Mouse (Mus musculus): ENCODE measurements around the gene Ctnnd1.
"Not testable (repeated sequence)": the region's sequence is repeated elsewhere in the genome, so short reads cannot be mapped to it uniquely, and the experiment has no call there.

Gene Ctnnd1

DNA sequence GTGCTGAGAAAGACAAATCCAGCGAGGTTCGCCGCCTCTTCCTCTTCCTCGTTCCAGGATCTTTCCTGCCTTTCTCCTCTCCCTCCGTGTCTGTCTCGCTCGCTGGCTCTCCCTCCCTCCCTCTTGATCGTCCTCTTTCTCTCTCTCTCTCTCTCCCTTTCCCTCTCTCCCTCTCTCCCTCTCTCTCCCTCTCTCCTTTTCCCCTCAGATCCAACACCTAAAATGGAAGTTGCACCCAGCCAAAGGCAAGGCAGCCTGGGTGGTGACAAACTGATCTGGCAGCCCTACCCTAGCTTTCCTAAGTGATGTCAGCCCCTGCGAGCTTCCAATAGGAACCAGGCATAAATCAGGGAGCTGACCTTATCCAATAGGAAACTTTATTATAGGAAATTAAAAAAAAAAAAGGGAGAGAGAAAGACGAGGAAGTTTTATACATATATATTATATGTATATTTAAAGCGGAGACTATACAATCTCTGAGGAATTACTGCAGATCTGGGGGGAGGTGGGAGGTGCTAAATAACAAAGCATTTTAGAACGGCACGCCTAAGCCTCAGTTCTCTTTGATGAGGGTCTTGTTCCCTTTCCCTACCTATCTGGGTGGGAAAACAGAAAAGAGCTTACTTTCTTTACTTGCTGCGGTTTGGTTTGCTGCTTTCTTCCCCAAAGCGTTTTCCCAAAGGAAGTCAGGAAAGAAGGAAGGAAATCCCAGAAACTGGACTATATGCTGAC lies at the start of gene Ctnnd1:
TSS of gene Ctnnd1 (minus strand) at position 302 of the 732 bp plus-strand sequence.
- peak; percentile 94 for DNase-seq (ENCODE audit: low read depth, low spot score)

- DNase-seq (ENCODE audit: low read depth, low spot score): no peak
Observed at GRCm38 (mm10) chr2:84695007-84695695, 44.6 kb upstream of the Ctnnd1 start.

- DNase-seq (ENCODE audit: low read depth, low spot score): no peak
Observed at GRCm38 (mm10) chr2:84690050-84690449, 39.5 kb upstream of the Ctnnd1 start.

DNA sequence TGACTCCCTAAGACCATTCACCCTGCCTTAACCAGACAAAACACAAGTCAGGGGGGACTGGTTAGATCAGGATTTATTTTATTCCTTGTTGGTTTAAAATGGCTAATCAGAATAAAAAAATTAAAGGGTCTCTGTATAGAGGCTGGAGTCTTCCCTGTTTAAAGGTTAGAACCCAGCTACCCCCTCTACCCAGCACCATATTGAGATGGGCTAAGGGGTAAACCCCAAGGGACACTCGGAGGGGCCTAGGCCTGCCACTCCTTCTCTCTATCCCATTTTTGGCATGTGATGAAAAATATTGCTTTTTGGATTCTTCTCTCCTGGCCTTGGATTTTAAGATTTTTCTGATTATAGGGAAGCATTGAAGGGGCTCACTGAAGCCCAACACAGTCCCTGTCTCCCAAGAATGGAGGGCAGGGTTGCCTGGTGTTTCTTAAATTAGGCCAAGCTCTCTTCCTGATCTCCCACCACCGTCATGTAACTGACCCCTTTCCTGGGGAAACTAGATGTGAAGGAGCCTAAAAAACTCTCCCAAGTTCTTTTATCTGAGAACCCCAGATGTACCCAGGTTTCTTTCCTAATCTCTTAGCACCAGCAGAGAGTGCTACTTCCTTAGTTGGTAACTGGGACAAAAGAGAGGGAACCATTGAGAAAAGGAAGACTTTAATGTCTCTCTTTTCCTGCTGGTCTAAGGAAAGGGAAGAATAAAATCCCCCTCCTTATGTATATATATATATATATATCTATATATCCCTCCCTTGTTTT lies 37.7 kb upstream of the Ctnnd1 start:
- no peak for DNase-seq (ENCODE audit: low read depth, low spot score)

GRCm38 (mm10) chr2:84682605-84683183 lies 32.1 kb upstream of the Ctnnd1 start:
- DNase-seq (ENCODE audit: low read depth, low spot score): no peak

- DNase-seq (ENCODE audit: low read depth, low spot score): no peak
Observed at GRCm38 (mm10) chr2:84679016-84679415, 28.5 kb upstream of the Ctnnd1 start, which contains the start of gene Tmx2. Tmx2 (minus strand) TSS chr2:84679140.

- peak; percentile 98 for DNase-seq (ENCODE audit: low read depth, low spot score)
Observed at GRCm38 (mm10) chr2:84677968-84678880, 27.7 kb upstream of the Ctnnd1 start, which contains the start of the genes Gm28635 and Med19. Gm28635 (minus strand) TSS chr2:84678041. Med19 (plus strand) TSS chr2:84678402.

GRCm38 (mm10) chr2:84677270-84677967 lies 26.9 kb upstream of the Ctnnd1 start:
- peak; percentile 32 for DNase-seq (ENCODE audit: low read depth, low spot score)

GRCm38 (mm10) chr2:84671535-84671934 lies 21.0 kb upstream of the Ctnnd1 start:
- DNase-seq (ENCODE audit: low read depth, low spot score): not testable (repeated sequence)

- peak; percentile 95 for DNase-seq (ENCODE audit: low read depth, low spot score)
Observed at GRCm38 (mm10) chr2:84670569-84670933, 20.0 kb upstream of the Ctnnd1 start, which contains the start of gene Selenoh. Selenoh (minus strand) TSS chr2:84670770.

- DNase-seq (ENCODE audit: low read depth, low spot score): no peak
Observed at GRCm38 (mm10) chr2:84669828-84670568, 19.4 kb upstream of the Ctnnd1 start.

GRCm38 (mm10) chr2:84666081-84666480 lies 15.5 kb upstream of the Ctnnd1 start:
- DNase-seq (ENCODE audit: low read depth, low spot score): no peak

GRCm38 (mm10) chr2:84662866-84663265 lies 12.3 kb upstream of the Ctnnd1 start:
- peak; percentile 56 for DNase-seq (ENCODE audit: low read depth, low spot score)

DNA sequence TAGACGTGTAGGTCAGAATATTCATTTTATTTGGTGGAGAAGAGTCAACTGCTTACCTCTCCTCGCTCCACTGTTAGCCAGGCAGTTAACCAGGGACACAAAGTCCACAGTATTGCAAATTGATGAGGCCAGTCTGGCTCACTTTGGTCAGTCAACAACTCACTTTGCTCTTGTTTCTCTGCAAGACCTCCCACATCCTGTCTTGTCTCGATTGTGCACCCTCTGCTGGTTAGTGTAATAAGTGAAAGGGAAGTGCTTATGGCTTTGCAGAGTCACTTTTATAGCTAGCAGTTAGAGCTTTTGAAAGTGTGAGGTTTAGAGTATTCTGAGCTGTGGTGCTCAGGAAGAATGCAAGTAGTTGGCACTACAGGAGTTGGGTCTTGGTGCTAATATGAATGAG lies 9.7 kb upstream of the Ctnnd1 start:
- peak; percentile 31 for DNase-seq (ENCODE audit: low read depth, low spot score)

DNA sequence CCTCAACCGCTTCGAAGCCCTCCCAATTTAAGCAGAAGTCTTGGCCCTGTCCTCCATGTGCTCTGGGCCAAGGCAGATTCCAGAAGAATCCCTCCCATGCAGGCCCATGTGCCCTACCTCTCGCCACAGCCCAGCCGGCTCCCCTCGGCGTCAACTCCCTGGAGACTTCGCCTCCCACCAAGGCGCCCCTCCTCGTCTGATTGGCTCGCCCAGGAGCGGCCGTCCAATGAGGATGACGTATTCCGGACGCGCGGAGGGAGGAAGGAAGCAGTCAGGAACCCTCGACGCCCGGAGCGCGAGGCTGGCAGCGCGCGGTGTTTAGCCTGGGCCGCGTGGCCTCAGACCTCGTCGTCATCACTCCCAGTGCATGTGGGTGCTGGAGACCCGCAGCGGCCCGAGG lies 8.2 kb upstream of the Ctnnd1 start, which contains the start of gene Btbd18:
TSS of gene Btbd18 (plus strand) at position 274 of the 400 bp plus-strand sequence.
- DNase-seq (ENCODE audit: low read depth, low spot score): no peak

DNA sequence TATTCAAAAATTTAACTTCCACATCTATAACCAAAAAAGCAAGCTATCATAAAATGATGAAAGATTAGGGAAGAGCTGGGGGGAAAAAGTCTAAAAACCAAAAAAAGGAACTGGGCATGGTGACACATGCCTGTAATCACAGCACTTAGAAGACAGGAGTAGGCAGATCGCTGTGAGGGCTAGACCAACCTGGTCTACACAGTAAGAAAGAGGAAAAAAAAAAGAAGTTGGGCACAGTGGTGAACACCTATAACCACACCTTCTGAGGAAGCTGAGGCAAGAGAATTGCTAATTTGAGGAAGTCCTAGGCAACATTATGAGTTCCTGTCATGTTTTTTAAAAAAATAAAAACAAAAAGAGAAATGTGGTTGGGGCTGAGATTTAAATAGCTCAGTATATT lies 5.3 kb upstream of the Ctnnd1 start:
- DNase-seq (ENCODE audit: low read depth, low spot score): no peak

GRCm38 (mm10) chr2:84653354-84653753 lies 2.8 kb upstream of the Ctnnd1 start:
- no peak for DNase-seq (ENCODE audit: low read depth, low spot score)

GRCm38 (mm10) chr2:84649674-84650073 lies 891 bp downstream of the Ctnnd1 start:
- no peak for DNase-seq (ENCODE audit: low read depth, low spot score)

DNA sequence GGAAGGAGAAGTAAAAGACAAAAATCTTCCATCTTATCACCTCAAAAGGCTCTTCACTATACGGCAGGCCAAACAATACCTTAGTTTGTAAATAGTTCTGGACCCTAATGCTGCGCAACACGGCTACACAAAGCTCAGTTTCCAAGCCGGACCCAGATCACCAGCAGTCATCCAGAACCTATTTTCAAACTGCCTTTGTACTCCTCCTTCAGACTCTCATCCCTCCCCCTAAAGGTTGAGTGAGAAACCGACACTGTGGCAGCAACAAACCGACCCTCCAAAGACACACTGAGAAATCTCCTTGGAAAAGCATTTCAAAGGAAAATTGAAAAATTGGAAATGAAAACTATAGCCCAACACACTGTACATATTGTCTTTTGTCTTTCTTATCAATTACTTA lies 2.2 kb downstream of the Ctnnd1 start:
- DNase-seq (ENCODE audit: low read depth, low spot score): no peak

Measured in mesoderm, embryonic 11.5 days (tissue).